Comparison of ENCODE assay signal across 15 mouse cellular contexts in genomic region chr3:82057201-82057600, GRCm38 (mm10). TPM values are rescaled to one million over a fixed set of nuclear protein-coding genes. Genes with fewer than 3 reads are reported as not detected.
DNase-seq lines count a peak whose midpoint lies in the region; ATAC-seq and TF ChIP-seq lines count a peak whose summit lies in the region.
"Had no signal": no experiment of that assay in that cellular context is flagged by ENCODE, and none has a peak within 500 bp of the region (broad histone marks: within the 10 kb centered on the region; RNA-seq: fewer than 3 reads in every experiment).

No protein-coding gene starts in this region.

- DNase-seq in heart, postnatal 0 days (ENCODE audit: low spot score) = peak; percentile 84
- DNase-seq in heart, adult 8-10 months (ENCODE audit: low spot score) = no peak
- peak; percentile 27 to 45 for DNase-seq in lung, adult 18-20 months
- no peak for DNase-seq in lung, adult 2 months
- peak; percentile 53 for DNase-seq in lung, postnatal 14 days
- no peak for DNase-seq in right cerebral cortex, postnatal 10 days (ENCODE audit: low spot score in 2 of 2)
- no peak for DNase-seq in layer of hippocampus, postnatal 36 days
- DNase-seq: adrenal gland, postnatal 25 days; cerebellum, postnatal 25 days; liver, embryonic 13.5 days; retina, postnatal 1 day had no signal

- TF ChIP-seq CTCF in heart, postnatal 0 days (IDR thresholded peaks at IDR 0.05; ENCODE audit: low read depth) = no peak
- no peak for TF ChIP-seq CTCF in lung, adult 2 months (IDR thresholded peaks at IDR 0.05; ENCODE audit: insufficient read depth, low read length)

- H3K4me3 ChIP-seq in heart, postnatal 0 days (ENCODE audit: low read depth, low read length) = no peak overlapping the region
- H3K4me3 ChIP-seq in lung, adult 2 months (replicated peaks; ENCODE audit: extremely low read depth, low read depth, low read length) = no peak overlapping the region
- H3K4me3 ChIP-seq: embryonic facial prominence, embryonic 13.5 days; forebrain, embryonic 12.5 days; liver, embryonic 13.5 days had no signal

- H3K4me2 ChIP-seq in heart, postnatal 0 days (ENCODE audit: low read depth, low read length) = no peak overlapping the region
- H3K4me2 ChIP-seq: embryonic facial prominence, embryonic 13.5 days; forebrain, embryonic 12.5 days; liver, embryonic 13.5 days had no signal

- no peak overlapping the region for H3K9ac ChIP-seq in heart, postnatal 0 days (replicated peaks; ENCODE audit: low read depth, low read length)
- H3K9ac ChIP-seq: embryonic facial prominence, embryonic 13.5 days; forebrain, embryonic 12.5 days; liver, embryonic 13.5 days had no signal

- H3K27ac ChIP-seq in heart, postnatal 0 days (ENCODE audit: low read depth) = peak overlapping the region; percentile 56
- H3K27ac ChIP-seq: embryonic facial prominence, embryonic 13.5 days; forebrain, embryonic 12.5 days; liver, embryonic 13.5 days had no signal

- no peaks in the 10 kb centered on the region for H3K27me3 ChIP-seq in heart, postnatal 0 days (ENCODE audit: control insufficient read depth, insufficient read depth, low read length)
- H3K27me3 ChIP-seq: embryonic facial prominence, embryonic 13.5 days; forebrain, embryonic 12.5 days; liver, embryonic 13.5 days had no signal

- TF ChIP-seq EP300 in heart, postnatal 0 days (IDR thresholded peaks at IDR 0.05; ENCODE audit: low read depth) = no peak

- H3K36me3 ChIP-seq in heart, postnatal 0 days (replicated peaks; ENCODE audit: control insufficient read depth, insufficient read depth, low read length) = no peaks in the 10 kb centered on the region
- H3K36me3 ChIP-seq: embryonic facial prominence, embryonic 13.5 days; forebrain, embryonic 12.5 days; liver, embryonic 13.5 days had no signal

- peak; percentile 80 for ATAC-seq in heart, postnatal 0 days (ENCODE audit: insufficient read depth, low read depth)
- ATAC-seq: CD4-positive, CD25-positive, alpha-beta regulatory T cell, adult 4 months; hindbrain, embryonic 16.5 days had no signal

- 7% methylated on average over 5 of the region's 5 CpGs for WGBS in heart, postnatal 0 days
- 12% methylated on average over 5 of the region's 5 CpGs for WGBS in lung, adult 2 months

- TF ChIP-seq POLR2A in lung, adult 2 months (IDR thresholded peaks at IDR 0.05; ENCODE audit: borderline replicate concordance, extremely low read depth, low read depth, low read length) = no peak

- H3K9me3 ChIP-seq in heart, postnatal 0 days (replicated peaks; ENCODE audit: control insufficient read depth, low read length) = no peaks in the 10 kb centered on the region
- H3K9me3 ChIP-seq: embryonic facial prominence, embryonic 13.5 days; forebrain, embryonic 12.5 days; liver, embryonic 13.5 days had no signal

- H3K4me1 ChIP-seq in heart, postnatal 0 days (ENCODE audit: control insufficient read depth, insufficient read depth) = peaks cover 19% of the 10 kb centered on the region
- peaks cover 3% of the 10 kb centered on the region; the same call in 1 of the 2 replicates for H3K4me1 ChIP-seq in lung, adult 2 months (ENCODE audit: control insufficient read depth, insufficient read depth, low read length)
- H3K4me1 ChIP-seq: forebrain, embryonic 12.5 days had no signal

RNA-seq across cellular contexts. Expression of gene Gucy1b1, which starts 17.3 kb away (rescaled TPM):
- 15.6 and 39.3 TPM in 2 replicates for total RNA-seq in heart, postnatal 0 days (2014; rRNA removed; ENCODE audit: low replicate concordance)
- polyA plus RNA-seq in heart, postnatal 0 days (2015; fragmentation: Nextera tagmentation; extraction: Ambion mirVana) = 24.3 and 27.5 TPM in 2 replicates
- 10 to 100 TPM; 10.7 to 12.6 (median 11.0) TPM for total RNA-seq in heart, adult 8-10 months (2022)
- polyA plus RNA-seq in lung, adult 2 months (2012; rRNA removed) = 36.0 and 58.4 TPM in 2 replicates
- total RNA-seq in layer of hippocampus, postnatal 36 days (2021) = 100 to 1,000 TPM; 105 to 112 TPM

Comparison
In these comparisons a context has a peak if more than half of its experiments do, and no peak if none do; other contexts are left out.
1. DNase-seq: peak in heart, postnatal 0 days (single experiment), lung, adult 18-20 months (2 of 2) and lung, postnatal 14 days (single experiment); none in heart, adult 8-10 months (single experiment), lung, adult 2 months (single experiment), right cerebral cortex, postnatal 10 days (0 of 2) and layer of hippocampus, postnatal 36 days (0 of 2).